In genomic region chr6:24532804-24533203, GRCm38 (mm10) we compare ENCODE assay signal across 27 mouse cellular contexts. TPM values are rescaled to one million over a fixed set of nuclear protein-coding genes. Genes with fewer than 3 reads are reported as not detected.
"Had no signal": no experiment of that assay in that cellular context is flagged by ENCODE, and none has a peak within 500 bp of the region (broad histone marks: within the 10 kb centered on the region; RNA-seq: fewer than 3 reads in every experiment).

No protein-coding gene starts in this region.

- H3K36me3 ChIP-seq: kidney, embryonic 15.5 days; liver, embryonic 13.5 days; midbrain, embryonic 12.5 days; midbrain, embryonic 15.5 days; neural tube, embryonic 12.5 days; neural tube, embryonic 15.5 days had no signal

- H3K4me3 ChIP-seq: kidney, embryonic 15.5 days; layer of hippocampus, adult 2 months; left cerebral cortex, adult 2 months; liver, embryonic 13.5 days; midbrain, embryonic 12.5 days; midbrain, embryonic 15.5 days; neural tube, embryonic 12.5 days; neural tube, embryonic 15.5 days had no signal

- H3K27me3 ChIP-seq: kidney, embryonic 15.5 days; liver, embryonic 13.5 days; midbrain, embryonic 12.5 days; midbrain, embryonic 15.5 days; neural tube, embryonic 12.5 days; neural tube, embryonic 15.5 days had no signal

- H3K9ac ChIP-seq: kidney, embryonic 15.5 days; liver, embryonic 13.5 days; midbrain, embryonic 12.5 days; midbrain, embryonic 15.5 days; neural tube, embryonic 12.5 days; neural tube, embryonic 15.5 days had no signal

- H3K9me3 ChIP-seq: kidney, embryonic 15.5 days; liver, embryonic 13.5 days; midbrain, embryonic 12.5 days; midbrain, embryonic 15.5 days; neural tube, embryonic 12.5 days; neural tube, embryonic 15.5 days had no signal

- DNase-seq: kidney, postnatal 14 days; layer of hippocampus, adult 9-11 months; layer of hippocampus, postnatal 36 days; liver, embryonic 13.5 days; lung, adult 2 months; lung, postnatal 14 days; lung, postnatal 4 days; right cerebral cortex, postnatal 25 days; thymus, adult 18-20 months; thymus, postnatal 36 days had no signal

- ATAC-seq: midbrain, embryonic 15.5 days had no signal

- H3K4me2 ChIP-seq: kidney, embryonic 15.5 days; liver, embryonic 13.5 days; midbrain, embryonic 12.5 days; midbrain, embryonic 15.5 days; neural tube, embryonic 12.5 days; neural tube, embryonic 15.5 days had no signal

- H3K27ac ChIP-seq: layer of hippocampus, adult 2 months; left cerebral cortex, adult 2 months; liver, embryonic 13.5 days; midbrain, embryonic 12.5 days; midbrain, embryonic 15.5 days; neural tube, embryonic 12.5 days; neural tube, embryonic 15.5 days had no signal

RNA-seq across cellular contexts. Expression of gene Asb15, which starts 4.9 kb away (rescaled TPM):
- total RNA-seq: layer of hippocampus, adult 2 months; layer of hippocampus, postnatal 36 days; left cerebral cortex, adult 2 months; left cerebral cortex, postnatal 10 days; left cerebral cortex, postnatal 36 days; liver, adult 2 months; megakaryocyte progenitor cell, adult 5-6 weeks; megakaryocyte-erythroid progenitor cell, adult 5-6 weeks had no signal
- polyA plus RNA-seq: large intestine, adult 2 months; limb, embryonic 11.5 days; liver, adult 2 months; liver, embryonic 13.5 days; midbrain, embryonic 12.5 days; neural tube, embryonic 12.5 days; neural tube, embryonic 15.5 days; small intestine, adult 2 months; spleen, adult 2 months had no signal

RNA-seq across cellular contexts. Expression of gene Iqub, which starts 17.9 kb away (rescaled TPM):
- total RNA-seq: liver, adult 2 months; megakaryocyte progenitor cell, adult 5-6 weeks had no signal
- polyA plus RNA-seq: limb, embryonic 11.5 days; liver, adult 2 months; liver, embryonic 13.5 days; small intestine, adult 2 months; spleen, adult 2 months; stomach, embryonic 16.5 days had no signal
